Mouse (Mus musculus) midbrain, embryonic 11.5 days (tissue): ENCODE measurements around the gene Cpsf3. TPM values are rescaled to one million over a fixed set of nuclear protein-coding genes. Genes with fewer than 3 reads are reported as not detected.

Experiments used
- ATAC-seq: fragments of 200-750 bp; cut with Nextera tagmentation; 2 replicates; pipeline ENCODE4 v1.8.0; 2017; ENCODE audit warnings: moderate TSS enrichment, moderate library complexity; ENCODE audit not compliant: low FRiP score
- DNase-seq: peaks from one replicate; pipeline ENCODE4 v3.0.0; 2015; ENCODE audit warnings: low spot score; ENCODE audit errors: missing footprints
- H3K27ac ChIP-seq: fragments of 300-500 bp; sonication (generic); 2 replicates; pipeline ENCODE4 v1.5.1; 2014; ENCODE audit warnings: low read depth, low read length
- H3K27me3 ChIP-seq: fragments of 300-500 bp; sonication (generic); 2 replicates; pipeline ENCODE4 v1.6.1; 2014; ENCODE audit warnings: mild to moderate bottlenecking, low read length, moderate library complexity, mixed read lengths; ENCODE audit not compliant: control insufficient read depth, insufficient read depth
- H3K36me3 ChIP-seq: fragments of 300-500 bp; sonication (generic); 2 replicates; pipeline ENCODE4 v1.6.1; 2014; ENCODE audit warnings: mild to moderate bottlenecking, low read length, moderate library complexity, mixed read lengths; ENCODE audit not compliant: control insufficient read depth, insufficient read depth
- H3K4me1 ChIP-seq: fragments of 300-500 bp; sonication (generic); 2 replicates; pipeline ENCODE4 v1.6.1; 2014; ENCODE audit warnings: low read length; ENCODE audit not compliant: control insufficient read depth, insufficient read depth
- H3K4me2 ChIP-seq: fragments of 300-500 bp; sonication (generic); 2 replicates; pipeline ENCODE4 v1.6.1; 2014; ENCODE audit warnings: mild to moderate bottlenecking, moderate library complexity
- H3K4me3 ChIP-seq: fragments of 300-500 bp; sonication (generic); 2 replicates; pipeline ENCODE4 v1.5.1; 2014; ENCODE audit warnings: low read depth, low read length
- H3K9ac ChIP-seq: fragments of 300-500 bp; sonication (generic); 2 replicates; pipeline ENCODE4 v1.6.1; 2014; ENCODE audit warnings: low read length
- H3K9me3 ChIP-seq: fragments of 300-500 bp; sonication (generic); 2 replicates; pipeline ENCODE4 v1.6.1; 2016; ENCODE audit warnings: low read length; ENCODE audit not compliant: control insufficient read depth
- WGBS: fragments of 180-500 bp; shearing (Covaris S2); extraction: QIAGEN DNeasy Blood & Tissue Kit; methylation state at CpG from one replicate; pipeline ENCODE4 v1.1.7; 2014; 5-methylcytosine and 5-hydroxymethylcytosine counted together
- polyA plus RNA-seq: library from polyadenylated mRNA; unstranded; fragments of >200 nt; fragmentation: Nextera tagmentation; extraction: Ambion mirVana; gene quantifications from 2 replicates; pipeline ENCODE4 v1.2.1, GENCODE M21; 2014

Cpsf3 gene
- polyA plus RNA-seq, 1 experiment from 2014 or later: 145 TPM

GRCm38 (mm10) chr12:21312201-21312600 is 27.0 kb downstream of the Cpsf3 start:
- Histone ChIP-seq H3K27ac (no peak overlapping the region), H3K36me3 (peaks cover 17% of the 10 kb centered on the region; the same call in 1 of the 2 replicates), H3K4me1 (no peaks in the 10 kb centered on the region), H3K9me3 (no peaks in the 10 kb centered on the region), H3K27me3 (no peaks in the 10 kb centered on the region), H3K4me2 (no peak overlapping the region), H3K4me3 (no peak overlapping the region), H3K9ac (no peak overlapping the region)
- DNase-seq (no peak), ATAC-seq (no peak)
- WGBS: 85% methylated on average over 5 of the region's 5 CpGs

GRCm38 (mm10) chr12:21315923-21316868 is 31.0 kb downstream of the Cpsf3 start, which contains the start of gene Iah1:
Gene Iah1, plus strand, starts transcription at chr12:21316389.
- 2% methylated on average over 59 of the region's 59 CpGs for WGBS
- DNase-seq (peak; percentile 99), ATAC-seq (peak; percentile 95)
- Histone ChIP-seq H3K27ac (no peak within 1 kb of the TSS; the same call in 1 of the 2 replicates), H3K4me2 (peak within 1 kb of the TSS; percentile 63), H3K4me1 (no peaks in the 10 kb centered on the region), H3K4me3 (peak within 1 kb of the TSS; percentile 67), H3K9ac (peak within 1 kb of the TSS; percentile 83), H3K36me3 (peaks cover 2% of the 10 kb centered on the region; the same call in 1 of the 2 replicates), H3K9me3 (no peaks in the 10 kb centered on the region), H3K27me3 (no peaks in the 10 kb centered on the region)

GRCm38 (mm10) chr12:21316869-21317265 is 31.7 kb downstream of the Cpsf3 start:
- H3K36me3 ChIP-seq: peaks cover 2% of the 10 kb centered on the region; the same call in 1 of the 2 replicates
- H3K4me3 ChIP-seq: peak overlapping the region; percentile 67
- peak overlapping the region; percentile 63 for H3K4me2 ChIP-seq
- H3K9me3 ChIP-seq: no peaks in the 10 kb centered on the region
- H3K9ac ChIP-seq: peak overlapping the region; percentile 83
- WGBS: 41% methylated on average over 7 of the region's 7 CpGs
- DNase-seq: no peak
- no peaks in the 10 kb centered on the region for H3K27me3 ChIP-seq
- H3K4me1 ChIP-seq: no peaks in the 10 kb centered on the region
- no peak for ATAC-seq
- no peak overlapping the region for H3K27ac ChIP-seq

GRCm38 (mm10) chr12:21318143-21318895 is 33.1 kb downstream of the Cpsf3 start:
- Histone ChIP-seq H3K4me3 (no peak overlapping the region), H3K4me2 (no peak overlapping the region), H3K9ac (no peak overlapping the region), H3K9me3 (no peaks in the 10 kb centered on the region), H3K27ac (no peak overlapping the region), H3K27me3 (no peaks in the 10 kb centered on the region), H3K36me3 (peaks cover 5% of the 10 kb centered on the region), H3K4me1 (no peaks in the 10 kb centered on the region)
- ATAC-seq (no peak), DNase-seq (peak; percentile 91)
- WGBS: 76% methylated on average over 12 of the region's 12 CpGs

GRCm38 (mm10) chr12:21320317-21320716 is 35.1 kb downstream of the Cpsf3 start:
- 85% methylated on average over 4 of the region's 4 CpGs for WGBS

GRCm38 (mm10) chr12:21321170-21321569 is 36.0 kb downstream of the Cpsf3 start:
- no peak overlapping the region for H3K27ac ChIP-seq
- ATAC-seq (no peak), DNase-seq (no peak)
- H3K9me3 ChIP-seq: no peaks in the 10 kb centered on the region
- no peak overlapping the region for H3K4me3 ChIP-seq
- no peaks in the 10 kb centered on the region for H3K4me1 ChIP-seq
- 78% methylated on average over 9 of the region's 9 CpGs for WGBS
- no peak overlapping the region for H3K4me2 ChIP-seq
- peaks cover 10% of the 10 kb centered on the region for H3K36me3 ChIP-seq
- no peaks in the 10 kb centered on the region for H3K27me3 ChIP-seq
- H3K9ac ChIP-seq: no peak overlapping the region

More at GRCm38 (mm10) chr12:21320317-21320716, 35.1 kb downstream of the Cpsf3 start:
- Histone ChIP-seq H3K9me3 (no peaks in the 10 kb centered on the region), H3K36me3 (peaks cover 8% of the 10 kb centered on the region), H3K27ac (no peak overlapping the region), H3K9ac (no peak overlapping the region), H3K4me3 (no peak overlapping the region), H3K4me2 (no peak overlapping the region), H3K27me3 (no peaks in the 10 kb centered on the region), H3K4me1 (no peaks in the 10 kb centered on the region)
- ATAC-seq (no peak), DNase-seq (no peak)

GRCm38 (mm10) chr12:21322296-21322695 is 37.1 kb downstream of the Cpsf3 start:
- Histone ChIP-seq H3K9ac (no peak overlapping the region), H3K4me1 (no peaks in the 10 kb centered on the region), H3K9me3 (no peaks in the 10 kb centered on the region), H3K27ac (no peak overlapping the region), H3K27me3 (no peaks in the 10 kb centered on the region), H3K4me3 (no peak overlapping the region), H3K4me2 (no peak overlapping the region), H3K36me3 (peaks cover 10% of the 10 kb centered on the region)
- ATAC-seq (no peak), DNase-seq (no peak)
- WGBS: 90% methylated on average over 4 of the region's 4 CpGs

GRCm38 (mm10) chr12:21322856-21323255 is 37.7 kb downstream of the Cpsf3 start:
- H3K4me3 ChIP-seq: no peak overlapping the region
- H3K27ac ChIP-seq: no peak overlapping the region
- no peak overlapping the region for H3K9ac ChIP-seq
- no peak for ATAC-seq
- H3K9me3 ChIP-seq: no peaks in the 10 kb centered on the region
- H3K4me1 ChIP-seq: no peaks in the 10 kb centered on the region
- no peak overlapping the region for H3K4me2 ChIP-seq
- DNase-seq: peak; percentile 54
- 86% methylated on average over 9 of the region's 9 CpGs for WGBS
- no peaks in the 10 kb centered on the region for H3K27me3 ChIP-seq
- peaks cover 10% of the 10 kb centered on the region for H3K36me3 ChIP-seq

- no peak overlapping the region for H3K27ac ChIP-seq
- H3K4me2 ChIP-seq: no peak overlapping the region
- 87% methylated on average over 5 of the region's 5 CpGs for WGBS
- H3K36me3 ChIP-seq: peaks cover 14% of the 10 kb centered on the region
- no peaks in the 10 kb centered on the region for H3K9me3 ChIP-seq
- H3K27me3 ChIP-seq: no peaks in the 10 kb centered on the region
- ATAC-seq (no peak), DNase-seq (peak; percentile 61)
- H3K4me1 ChIP-seq: no peaks in the 10 kb centered on the region
- no peak overlapping the region for H3K4me3 ChIP-seq
- no peak overlapping the region for H3K9ac ChIP-seq
Measured at GRCm38 (mm10) chr12:21324101-21324500, 38.9 kb downstream of the Cpsf3 start.
